Mouse (Mus musculus) kidney, adult 2 months (tissue): ENCODE data around the gene Phf5a.

Experiments used
- CTCF ChIP-seq: fragments of 200-500 bp; conservative IDR thresholded peaks from 2 replicates; pipeline ENCODE4 v1.5.1; 2011; ENCODE audit warnings: low read depth, mild to moderate bottlenecking, control low read depth, low read length, moderate library complexity, mixed read lengths; ENCODE audit not compliant: insufficient read depth, insufficient read length
- POLR2A ChIP-seq: fragments of 200-500 bp; IDR thresholded peaks from one replicate; pipeline ENCODE4 v1.6.1; 2011; ENCODE audit warnings: low read depth, low read length, control low read depth

DNA sequence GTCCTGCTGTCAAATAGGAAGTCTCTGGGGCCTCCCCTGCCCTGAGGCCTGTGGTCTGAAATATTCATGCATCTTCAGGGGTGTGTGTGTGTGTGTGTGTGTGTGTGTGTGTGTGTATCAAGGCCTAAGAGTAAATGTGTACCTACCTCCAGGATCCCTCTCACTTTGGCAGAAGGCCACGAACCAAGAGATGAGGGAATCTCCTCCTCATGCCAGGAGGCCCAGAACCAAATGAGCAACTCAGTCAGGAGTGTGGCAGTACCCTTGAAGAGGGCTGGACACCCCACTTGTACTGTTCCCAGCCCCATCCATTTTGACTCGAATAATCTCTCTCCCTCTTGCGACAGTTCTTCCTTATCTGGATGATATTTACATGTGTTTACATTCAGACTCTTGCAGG lies 39.5 kb downstream of the Phf5a start:
- TF ChIP-seq CTCF (no peak), POLR2A (no peak)
